Mouse (Mus musculus) MEL (cell line): Measurements from ENCODE around the gene Ciz1.

Source experiments
- BHLHE40 ChIP-seq: IDR thresholded peaks from 2 replicates; pipeline ENCODE4 v1.6.1; 2012; ENCODE audit warnings: low read depth, mild to moderate bottlenecking, inconsistent platforms, low read length, improper control_type of control experiment, borderline replicate concordance
- CHD2 ChIP-seq: IDR thresholded peaks from 2 replicates; pipeline ENCODE4 v1.6.1; 2011; ENCODE audit warnings: low read length, improper control_type of control experiment
- CTCF ChIP-seq, 3 experiments: IDR thresholded peaks in 2 of 3; conservative IDR thresholded peaks in 1 of 3; 2 replicates each; pipeline ENCODE4 v1.5.1; 2011 to 2012; ENCODE audit warnings: low read length in 3 of 3, low read depth in 2 of 3, mild to moderate bottlenecking in 2 of 3, improper control_type of control experiment in 1 of 3, inconsistent platforms in 1 of 3, mixed read lengths in 1 of 3, moderate library complexity in 1 of 3; ENCODE audit not compliant: control insufficient read depth in 1 of 3, insufficient read depth in 1 of 3, poor library complexity in 1 of 3, severe bottlenecking in 1 of 3
- E2F4 ChIP-seq: IDR thresholded peaks from 2 replicates; pipeline ENCODE4 v1.6.1; 2011; ENCODE audit warnings: low read depth, low read length, improper control_type of control experiment, borderline replicate concordance
- ELF1 ChIP-seq: IDR thresholded peaks from 2 replicates; pipeline ENCODE4 v1.6.1; 2014; ENCODE audit warnings: low read depth, mild to moderate bottlenecking, inconsistent platforms, low read length, improper control_type of control experiment, moderate library complexity
- EP300 ChIP-seq, 2 experiments: IDR thresholded peaks; 2 replicates each; pipeline ENCODE4 v1.6.1; 2011; ENCODE audit warnings: improper control_type of control experiment in 2 of 2, low read length in 2 of 2, low read depth in 1 of 2, mild to moderate bottlenecking in 1 of 2
- GABPA ChIP-seq: IDR thresholded peaks from 2 replicates; pipeline ENCODE4 v1.6.1; 2012; ENCODE audit warnings: low read depth, mild to moderate bottlenecking, inconsistent platforms, low read length, improper control_type of control experiment, moderate library complexity
- GATA1 ChIP-seq: IDR thresholded peaks from 2 replicates; pipeline ENCODE4 v1.6.1; 2011; ENCODE audit warnings: low read depth, low read length, improper control_type of control experiment
- MAX ChIP-seq: IDR thresholded peaks from 2 replicates; pipeline ENCODE4 v1.6.1; 2011; ENCODE audit warnings: low read length, improper control_type of control experiment
- POLR2A ChIP-seq, 2 experiments: IDR thresholded peaks; 2 replicates each; pipeline ENCODE4 v1.6.1; 2011 to 2012; ENCODE audit warnings: low read length in 2 of 2, mild to moderate bottlenecking in 2 of 2, control low read depth in 1 of 2, improper control_type of control experiment in 1 of 2, low read depth in 1 of 2, moderate library complexity in 1 of 2; ENCODE audit not compliant: control insufficient read depth in 1 of 2, insufficient read depth in 1 of 2, poor library complexity in 1 of 2
- POLR2AphosphoS2 ChIP-seq: IDR thresholded peaks from 2 replicates; pipeline ENCODE4 v1.6.1; 2011; ENCODE audit warnings: low read length, improper control_type of control experiment
- SMC3 ChIP-seq: IDR thresholded peaks from 2 replicates; pipeline ENCODE4 v1.6.1; 2011; ENCODE audit warnings: low read depth, low read length, improper control_type of control experiment
- USF1 ChIP-seq: IDR thresholded peaks from 2 replicates; pipeline ENCODE4 v1.6.1; 2014; ENCODE audit warnings: low read depth, mild to moderate bottlenecking, inconsistent platforms, low read length, improper control_type of control experiment, moderate library complexity
- ZC3H11A ChIP-seq: IDR thresholded peaks from 2 replicates; pipeline ENCODE4 v1.6.1; 2012; ENCODE audit warnings: low read depth, mild to moderate bottlenecking, inconsistent platforms, low read length, improper control_type of control experiment

DNA sequence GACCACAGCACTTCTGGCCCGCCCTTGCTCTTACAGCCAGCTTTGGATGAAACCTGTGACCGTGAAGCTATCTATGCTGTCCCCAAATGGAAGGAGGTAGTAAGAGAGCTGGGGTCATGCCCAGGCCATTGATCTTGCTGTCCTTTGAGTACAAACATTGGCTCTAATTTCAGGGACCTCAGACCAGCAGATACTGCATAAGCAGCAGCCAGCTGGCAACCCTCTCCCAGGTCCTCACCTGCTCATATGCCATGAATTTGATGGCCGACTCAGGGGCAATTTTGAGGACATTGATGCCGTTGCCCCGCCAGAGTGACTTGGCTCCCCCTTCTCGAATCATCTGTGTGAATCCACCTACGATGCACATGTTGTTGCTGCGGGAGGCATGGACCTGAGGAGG lies 65.4 kb downstream of the Ciz1 start:
- TF ChIP-seq CTCF (IDR thresholded peaks at IDR 0.05 in 2 of 3, conservative IDR thresholded peaks at IDR 0.05 in 1 of 3; ENCODE audit: control insufficient read depth in 1 of 3, insufficient read depth in 1 of 3, low read depth in 2 of 3, low read length in 3 of 3, poor library complexity in 1 of 3, severe bottlenecking in 1 of 3) (no peak), BHLHE40 (no peak), EP300 (IDR thresholded peaks at IDR 0.05; ENCODE audit: low read depth in 1 of 2, low read length in 2 of 2) (no peak), MAX (no peak), ZC3H11A (no peak), ELF1 (no peak), CHD2 (no peak), E2F4 (no peak), SMC3 (no peak), POLR2A (IDR thresholded peaks at IDR 0.05; ENCODE audit: control insufficient read depth in 1 of 2, insufficient read depth in 1 of 2, low read depth in 1 of 2, low read length in 2 of 2, poor library complexity in 1 of 2) (no peak), GABPA (no peak), USF1 (no peak), GATA1 (no peak), POLR2AphosphoS2 (no peak)
